Mouse (Mus musculus) heart, adult 2 months (tissue): Measurements from ENCODE around the gene Zfp207. TPM values are rescaled to one million over a fixed set of nuclear protein-coding genes. Genes with fewer than 3 reads are reported as not detected.
A peak's percentile ranks its signal among the peaks of the same experiment; 100 is the strongest.
"Not testable (repeated sequence)": the region's sequence is repeated elsewhere in the genome, so short reads cannot be mapped to it uniquely, and the experiment has no call there.

Source experiments
- DNase-seq, 2 experiments: peaks; one replicate each; pipeline ENCODE4 v3.0.0; 2021
- H3K27ac ChIP-seq: fragments of 200-600 bp; 2 replicates; pipeline ENCODE4 v1.8.1; 2022
- H3K27me3 ChIP-seq: fragments of 200-500 bp; 2 replicates; pipeline ENCODE4 v1.6.1; 2012; ENCODE audit warnings: mild to moderate bottlenecking, low read length, inconsistent platforms, mixed read lengths; ENCODE audit not compliant: control insufficient read depth, insufficient read depth
- H3K36me3 ChIP-seq: fragments of 200-500 bp; 2 replicates; pipeline ENCODE4 v1.6.1; 2012; ENCODE audit warnings: low read length, inconsistent platforms; ENCODE audit not compliant: control insufficient read depth, insufficient read depth
- H3K4me1 ChIP-seq: fragments of 200-500 bp; 2 replicates; pipeline ENCODE4 v1.6.1; 2011; ENCODE audit warnings: low read length; ENCODE audit not compliant: control insufficient read depth, insufficient read depth
- H3K4me3 ChIP-seq: fragments of 200-600 bp; 2 replicates; pipeline ENCODE4 v1.8.1; 2022
- H3K79me2 ChIP-seq: fragments of 200-500 bp; replicated peaks from 2 replicates; pipeline ENCODE4 v1.6.1; 2012; ENCODE audit warnings: mild to moderate bottlenecking, inconsistent platforms, low read length, moderate library complexity, mixed read lengths; ENCODE audit not compliant: control insufficient read depth, insufficient read depth
- H3K9ac ChIP-seq: fragments of 200-500 bp; 2 replicates; pipeline ENCODE4 v1.6.1; 2012; ENCODE audit warnings: low read depth, mild to moderate bottlenecking, control low read depth, inconsistent platforms, low read length, mixed read lengths
- CTCF ChIP-seq: fragments of 200-600 bp; IDR thresholded peaks from 2 replicates; pipeline ENCODE4 v1.8.1; 2022; ENCODE audit warnings: antibody characterized with exemption, mild to moderate bottlenecking, moderate library complexity
- EP300 ChIP-seq: fragments of 200-500 bp; IDR thresholded peaks from 2 replicates; pipeline ENCODE4 v1.6.1; 2011; ENCODE audit warnings: low read depth, low read length, control low read depth; ENCODE audit not compliant: insufficient read depth
- POLR2A ChIP-seq: fragments of 200-500 bp; IDR thresholded peaks from 2 replicates; pipeline ENCODE4 v1.6.1; 2011; ENCODE audit warnings: mild to moderate bottlenecking, low read depth, low read length, control low read depth; ENCODE audit not compliant: insufficient read depth
- WGBS: fragments of 180-500 bp; shearing (Covaris S2); methylation state at CpG from one replicate; pipeline ENCODE4 v1.1.7; 2018; 5-methylcytosine and 5-hydroxymethylcytosine counted together
- intact Hi-C: fragments of 180-260 bp; cut with DNase I; formaldehyde crosslinking; loops from one replicate; pipeline ENCODE4 v1.15.1; 2025
- polyA plus RNA-seq: library from polyadenylated mRNA; depleted of rRNA; stranded (reverse); fragments of >200 nt; gene quantifications from 2 replicates; pipeline ENCODE4 v1.2.3, GENCODE M21; 2012
- total RNA-seq, 2 experiments: library from RNA; stranded (reverse); gene quantifications; 2 replicates each; pipeline ENCODE4 v1.2.3; 2021

Gene Zfp207
- total and polyA plus RNA-seq, 3 experiments, result 58.3 to 63.0 (median 59.9) TPM

DNA sequence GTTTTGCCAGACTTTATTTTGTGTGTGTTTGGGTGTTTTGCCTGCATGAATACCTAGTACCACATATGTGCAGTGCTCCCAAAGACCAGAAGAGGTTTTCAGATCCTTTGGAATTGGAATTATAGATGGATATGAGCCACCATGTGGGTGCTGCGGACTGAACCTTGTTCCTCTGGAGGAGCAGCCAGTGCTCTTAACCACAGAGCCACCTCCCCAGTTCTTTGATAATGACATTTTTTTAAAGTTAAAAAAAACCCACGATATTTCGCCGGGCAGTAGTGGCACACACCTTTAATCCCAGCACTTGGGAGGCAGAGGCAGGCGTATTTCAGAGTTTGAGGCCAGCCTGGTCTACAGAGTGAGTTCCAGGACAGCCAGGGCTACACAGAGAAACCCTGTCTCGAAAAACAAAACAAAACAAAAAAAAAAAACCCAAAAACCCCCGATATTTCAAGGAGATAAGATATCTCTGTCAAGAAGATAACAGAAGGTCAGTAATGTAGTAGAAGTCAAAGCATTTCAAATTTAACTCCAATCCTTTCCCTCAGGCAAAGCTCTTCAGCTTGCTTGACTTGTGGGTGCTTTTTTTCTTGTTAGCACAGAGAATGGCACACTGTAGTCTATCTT, 38.5 kb downstream of the Zfp207 start:
- H3K4me1 ChIP-seq, result no peaks in the 10 kb centered on the region
- no peaks in the 10 kb centered on the region for H3K27me3 ChIP-seq
- H3K4me3 ChIP-seq, result no peak overlapping the region
- TF ChIP-seq POLR2A (no peak), CTCF (no peak)
- no peak overlapping the region for H3K9ac ChIP-seq
- no peak for DNase-seq
- no peaks in the 10 kb centered on the region for H3K36me3 ChIP-seq
- 71% methylated on average over 7 of the region's 7 CpGs for WGBS
- no peaks in the 10 kb centered on the region for H3K79me2 ChIP-seq
- H3K27ac ChIP-seq, result no peak overlapping the region
- intact Hi-C loops, result no loop called here

GRCm38 (mm10) chr11:80424691-80425090, 41.6 kb downstream of the Zfp207 start:
- intact Hi-C loops, result no loop called here
- Histone ChIP-seq H3K36me3 (no peaks in the 10 kb centered on the region), H3K27me3 (no peaks in the 10 kb centered on the region), H3K9ac (no peak overlapping the region), H3K79me2 (0 out of 2 replicates have a peak, but pooled peaks cover 2% of the 10 kb centered on the region), H3K4me3 (no peak overlapping the region), H3K27ac (no peak overlapping the region), H3K4me1 (no peaks in the 10 kb centered on the region)
- no peak for TF ChIP-seq POLR2A
- TF ChIP-seq CTCF, result no peak
- TF ChIP-seq EP300, result no peak
- DNase-seq, result no peak
- 61% methylated on average over 2 of the region's 2 CpGs for WGBS

DNA sequence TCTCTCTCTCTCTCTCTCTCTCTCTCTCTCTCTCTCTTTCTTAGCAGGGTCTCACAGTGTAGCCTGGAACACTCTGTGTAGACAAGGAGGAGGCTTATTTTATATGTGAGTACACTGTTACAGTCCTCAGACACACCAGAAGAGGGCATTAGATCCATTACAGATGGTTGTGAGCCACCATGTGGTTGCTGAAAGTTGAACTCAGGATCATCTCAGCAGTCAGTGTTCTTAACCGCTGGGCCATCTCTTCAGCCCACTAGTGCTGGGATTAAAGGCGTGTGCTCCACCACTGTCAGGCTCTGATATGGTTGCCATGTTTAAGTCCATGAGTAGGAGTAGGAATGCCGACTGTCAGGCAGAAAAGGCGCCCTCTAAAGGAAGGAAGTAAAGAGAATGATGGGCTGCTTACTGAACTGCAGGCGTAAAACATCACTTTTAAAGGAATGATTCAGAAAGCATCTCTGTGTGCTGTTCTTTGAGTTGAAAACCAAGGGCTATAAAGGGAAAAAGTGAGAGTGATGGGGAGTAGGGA, 42.2 kb downstream of the Zfp207 start:
- 0 out of 2 replicates have a peak, but pooled peaks cover 2% of the 10 kb centered on the region for H3K79me2 ChIP-seq
- H3K36me3 ChIP-seq, result peaks cover 2% of the 10 kb centered on the region; the same call in 1 of the 2 replicates
- no peak overlapping the region for H3K4me3 ChIP-seq
- 53% methylated on average over 5 of the region's 5 CpGs for WGBS
- H3K4me1 ChIP-seq, result no peaks in the 10 kb centered on the region
- intact Hi-C loops, result no loop called here
- no peak overlapping the region for H3K27ac ChIP-seq
- TF ChIP-seq POLR2A, result no peak
- no peak for TF ChIP-seq EP300
- no peak for TF ChIP-seq CTCF
- DNase-seq, result no peak
- no peaks in the 10 kb centered on the region for H3K27me3 ChIP-seq
- H3K9ac ChIP-seq, result no peak overlapping the region

- WGBS, result 77% methylated on average over 16 of the region's 16 CpGs
- H3K4me1 ChIP-seq, DNase-seq, H3K79me2 ChIP-seq, H3K4me3 ChIP-seq, H3K36me3 ChIP-seq, H3K9ac ChIP-seq, H3K27me3 ChIP-seq, intact Hi-C loops, H3K27ac ChIP-seq: not testable (repeated sequence)
These were observed 43.1 kb downstream of the Zfp207 start for GRCm38 (mm10) chr11:80426029-80426813.

GRCm38 (mm10) chr11:80428381-80429008, 45.4 kb downstream of the Zfp207 start, which contains the start of gene Psmd11:
Gene Psmd11, plus strand, starts transcription at chr11:80428615.
- DNase-seq, result peak; percentile 94 to 96
- H3K9ac ChIP-seq, result peak within 1 kb of the TSS; percentile 97
- intact Hi-C loops, result loop anchor here (1.0 kb wide), 1 partner anchor 242 kb away; no protein-coding TSS in a partner anchor
- TF ChIP-seq EP300 (0 out of 2 replicates have a peak, but pooled peaks have one; percentile 51), CTCF (peak; percentile 83), POLR2A (peak; percentile 84)
- H3K27ac ChIP-seq, result peak within 1 kb of the TSS; percentile 94
- H3K27me3 ChIP-seq, result no peaks in the 10 kb centered on the region
- H3K36me3 ChIP-seq, result peaks cover 5% of the 10 kb centered on the region
- 1% methylated on average over 58 of the region's 58 CpGs for WGBS
- no peaks in the 10 kb centered on the region for H3K4me1 ChIP-seq
- peak within 1 kb of the TSS; percentile 95 for H3K4me3 ChIP-seq
- 0 out of 2 replicates have a peak, but pooled peaks cover 2% of the 10 kb centered on the region for H3K79me2 ChIP-seq

DNA sequence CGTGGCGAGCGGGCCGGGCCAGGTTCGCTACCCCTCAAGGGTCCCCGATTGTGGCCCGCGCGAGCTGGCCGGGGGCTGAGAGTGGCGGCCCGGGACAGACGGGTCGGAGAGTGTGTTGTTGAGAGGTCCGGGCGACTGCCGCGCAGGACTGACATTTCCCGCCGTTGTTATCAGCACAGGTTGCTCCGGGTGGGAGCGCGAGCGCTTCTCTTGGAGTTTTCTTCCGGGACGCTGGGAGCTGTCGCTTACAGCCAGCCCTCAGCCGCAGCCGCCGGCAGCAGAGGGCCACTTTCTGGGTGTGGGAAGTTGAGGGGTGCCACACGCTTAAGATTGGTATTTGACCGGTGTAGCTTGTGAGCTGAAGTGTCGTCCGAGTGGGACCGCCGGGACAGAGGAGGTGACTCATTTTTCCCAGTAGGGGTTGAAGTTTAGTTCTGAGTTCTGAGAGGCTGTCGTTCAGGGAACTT, 46.0 kb downstream of the Zfp207 start:
- no peak for DNase-seq
- Histone ChIP-seq H3K27me3 (no peaks in the 10 kb centered on the region), H3K79me2 (0 out of 2 replicates have a peak, but pooled peaks cover 2% of the 10 kb centered on the region), H3K36me3 (peaks cover 5% of the 10 kb centered on the region), H3K9ac (peak overlapping the region; percentile 97), H3K4me3 (peak overlapping the region; percentile 95), H3K27ac (peak overlapping the region; percentile 94), H3K4me1 (no peaks in the 10 kb centered on the region)
- under 1% methylated on average over 37 of the region's 37 CpGs for WGBS
- intact Hi-C loops, result no loop called here
- no peak for TF ChIP-seq EP300
- no peak for TF ChIP-seq CTCF
